Comparison of ENCODE assay signal across 8 mouse cellular contexts in genomic region chr8:106870537-106871327, GRCm38 (mm10). TPM values are rescaled to one million over a fixed set of nuclear protein-coding genes. Genes with fewer than 3 reads are reported as not detected.
DNase-seq lines count a peak whose midpoint lies in the region; ATAC-seq and TF ChIP-seq lines count a peak whose summit lies in the region.

No protein-coding gene starts in this region.

- TF ChIP-seq CTCF in forebrain, postnatal 0 days (IDR thresholded peaks at IDR 0.05; ENCODE audit: low read depth): peak; percentile 59
- peak; percentile 49 for TF ChIP-seq CTCF in left cerebral cortex, adult 2 months (IDR thresholded peaks at IDR 0.05)

- peak; percentile 80 for ATAC-seq in forebrain, postnatal 0 days
- ATAC-seq in inflammation-experienced regulatory T-cells, adult 6 months: no peak

- 1% methylated on average over 59 of the region's 63 CpGs for WGBS in forebrain, postnatal 0 days

- peaks cover 13% of the 10 kb centered on the region for H3K36me3 ChIP-seq in forebrain, postnatal 0 days (ENCODE audit: insufficient read depth)

- peak overlapping the region; percentile 54; the same call in 1 of the 2 replicates for H3K27ac ChIP-seq in forebrain, postnatal 0 days (ENCODE audit: low read depth, low read length)
- no peak overlapping the region for H3K27ac ChIP-seq in left cerebral cortex, adult 2 months

- peak overlapping the region; percentile 96 for H3K4me2 ChIP-seq in forebrain, postnatal 0 days (ENCODE audit: low read depth)

- peaks cover 18% of the 10 kb centered on the region for H3K4me1 ChIP-seq in forebrain, postnatal 0 days (ENCODE audit: insufficient read depth)

- peak; percentile 70 for DNase-seq in Muller cell, postnatal 12 days (ENCODE audit: inconsistent ontology term)
- peak; percentile 41 for DNase-seq in cerebellum, adult 11 months
- peak; percentile 70 for DNase-seq in forebrain, postnatal 0 days
- DNase-seq in heart, postnatal 4 days: peak; percentile 74
- DNase-seq in left cerebral cortex, adult 2 months (ENCODE audit: extremely low spot score in 1 of 2, low spot score in 2 of 2): peak; percentile 69 to 71
- peak; percentile 76 to 78 for DNase-seq in lung, postnatal 4 days
- DNase-seq in right cerebral cortex, adult 2 months (ENCODE audit: low spot score in 2 of 2): peak; percentile 37 to 59

- H3K9me3 ChIP-seq in forebrain, postnatal 0 days (ENCODE audit: low read length): no peaks in the 10 kb centered on the region

- H3K27me3 ChIP-seq in forebrain, postnatal 0 days (ENCODE audit: insufficient read depth, low read length): peaks cover 8% of the 10 kb centered on the region

- H3K4me3 ChIP-seq in forebrain, postnatal 0 days (ENCODE audit: low read depth, low read length): peak overlapping the region; percentile 62
- H3K4me3 ChIP-seq in left cerebral cortex, adult 2 months: peak overlapping the region; percentile 66

- peak overlapping the region; percentile 58 for H3K9ac ChIP-seq in forebrain, postnatal 0 days

- intact Hi-C loops in left cerebral cortex, adult 2 months (cut with DNase I): loop anchor here (5.0 kb wide), 2 partner anchors 98 to 153 kb away; no protein-coding TSS in a partner anchor

RNA-seq across cellular contexts. Expression of gene Has3, which starts 0.7 kb away (rescaled TPM):
- total RNA-seq in forebrain, postnatal 0 days (2014; rRNA removed): 18.1 and 19.7 TPM in 2 replicates
- 0.77 and 0.86 TPM in 2 replicates for polyA plus RNA-seq in forebrain, postnatal 0 days (2015; fragmentation: Nextera tagmentation; extraction: Ambion mirVana)
- 1 to 10 TPM; 1.3 to 2.4 TPM for total RNA-seq in heart, postnatal 4 days (2021)
- 1 to 10 TPM; 1.7 to 2.0 TPM for total RNA-seq in left cerebral cortex, adult 2 months (2021)
- polyA plus RNA-seq in inflammation-experienced regulatory T-cells, adult 6 months (2017; shearing (Covaris generic)): under 1 TPM; 0.18 to 0.50 (median 0.30) TPM

RNA-seq across cellular contexts. Expression of gene Utp4, which starts 22.7 kb away (rescaled TPM):
- 22.2 and 23.2 TPM in 2 replicates for total RNA-seq in forebrain, postnatal 0 days (2014; rRNA removed)
- polyA plus RNA-seq in forebrain, postnatal 0 days (2015; fragmentation: Nextera tagmentation; extraction: Ambion mirVana): 26.9 and 30.4 TPM in 2 replicates
- 10 to 100 TPM; 25.1 to 30.1 TPM for total RNA-seq in heart, postnatal 4 days (2021)
- total RNA-seq in left cerebral cortex, adult 2 months (2021): 10 to 100 TPM; 36.4 to 39.4 TPM
- 10 to 100 TPM; 42.0 to 52.6 (median 48.3) TPM for polyA plus RNA-seq in inflammation-experienced regulatory T-cells, adult 6 months (2017; shearing (Covaris generic))
